In the genomic region with DNA sequence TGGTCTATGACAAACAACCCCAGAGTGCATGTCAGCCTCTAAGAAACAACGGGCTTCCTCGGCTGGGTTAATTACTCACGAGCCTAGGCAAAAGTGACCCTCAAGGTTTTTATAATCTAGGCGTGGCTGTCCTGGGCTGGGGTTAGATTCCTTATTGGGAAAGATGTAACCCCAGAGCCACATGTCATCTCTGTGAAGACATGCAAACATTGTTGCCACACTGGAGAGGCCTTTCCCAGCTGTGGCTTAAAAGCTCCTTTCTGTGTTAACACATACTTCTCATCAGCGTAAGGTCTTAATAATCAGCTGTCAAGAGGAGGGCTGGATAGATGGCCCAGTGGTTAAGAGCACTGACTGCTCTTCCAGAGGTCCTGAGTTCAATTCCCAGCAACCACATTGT, we compare ENCODE assay signal across 24 mouse cellular contexts. TPM values are rescaled to one million over a fixed set of nuclear protein-coding genes. Genes with fewer than 3 reads are reported as not detected.
DNase-seq lines count a peak whose midpoint lies in the region; ATAC-seq and TF ChIP-seq lines count a peak whose summit lies in the region.
"Had no signal": no experiment of that assay in that cellular context is flagged by ENCODE, and none has a peak within 500 bp of the region (broad histone marks: within the 10 kb centered on the region; RNA-seq: fewer than 3 reads in every experiment).

No protein-coding gene starts in this region.

- no peak for TF ChIP-seq RAD21 in CH12.LX (IDR thresholded peaks at IDR 0.05; ENCODE audit: low read depth, low read length)

- no peaks in the 10 kb centered on the region for H3K9me3 ChIP-seq in CH12.LX (replicated peaks; ENCODE audit: low read length)
- H3K9me3 ChIP-seq: embryonic facial prominence, embryonic 10.5 days; embryonic facial prominence, embryonic 12.5 days; forebrain, embryonic 13.5 days; forebrain, embryonic 15.5 days had no signal

- peak; percentile 45 for DNase-seq in lung, postnatal 36 days
- no peak for DNase-seq in lung, postnatal 14 days
- no peak for DNase-seq in CH12.LX (ENCODE audit: extremely low read depth)
- DNase-seq in Muller cell, postnatal 12 days (ENCODE audit: inconsistent ontology term): no peak
- DNase-seq in layer of hippocampus, adult 9-11 months: no peak
- DNase-seq in urinary bladder, postnatal 25 days (ENCODE audit: low spot score): no peak
- DNase-seq: adrenal gland, adult 8-10 months; adrenal gland, postnatal 14 days; adrenal gland, postnatal 36 days; B cell, adult 2 months; cerebellum, adult 11-12 months; cerebellum, adult 2 months; cerebellum, adult 9-10 months; cerebellum, postnatal 10 days; cerebellum, postnatal 25 days; forebrain, postnatal 0 days had no signal

- in situ Hi-C loops in CH12.LX (cut with MboI; ENCODE audit: low pct_ligation_motif_present, low pct_unique_long_range_greater_than_20kb, low sequenced_read_pairs): no loop called here

- dilution Hi-C loops in CH12.LX (cut with MboI; ENCODE audit: extremely low pct_ligation_motif_present, extremely low pct_unique_long_range_greater_than_20kb, low sequenced_read_pairs): no loop called here

- H3K36me3 ChIP-seq in CH12.LX (replicated peaks in 1 of 2; ENCODE audit: control insufficient read depth in 1 of 2, insufficient read depth in 1 of 2, low read length in 1 of 2): peaks cover 74 to 94% of the 10 kb centered on the region in 2 experiments

- H3K4me1 ChIP-seq in CH12.LX (ENCODE audit: control insufficient read depth in 1 of 2, insufficient read depth in 2 of 2): peaks cover 0 to 26% of the 10 kb centered on the region in 2 experiments; a peak in 2 of 4 replicates
- H3K4me1 ChIP-seq: embryonic facial prominence, embryonic 10.5 days; embryonic facial prominence, embryonic 12.5 days; forebrain, embryonic 13.5 days; forebrain, embryonic 15.5 days had no signal

- peak; percentile 59 for ATAC-seq in megakaryocyte, adult 5-6 weeks (ENCODE audit: poor library complexity, severe bottlenecking)
- ATAC-seq: activated CD4-positive, CD25-positive, alpha-beta regulatory T cell, adult 4 months; CD4-positive, CD25-positive, alpha-beta regulatory T cell, adult 4 months; forebrain, embryonic 13.5 days; forebrain, embryonic 15.5 days; forebrain, postnatal 0 days; Patski had no signal

- H3K27ac ChIP-seq in CH12.LX (ENCODE audit: insufficient read depth, low read depth): no peak overlapping the region
- H3K27ac ChIP-seq: embryonic facial prominence, embryonic 10.5 days; embryonic facial prominence, embryonic 12.5 days; forebrain, embryonic 13.5 days; forebrain, embryonic 15.5 days had no signal

- no peak overlapping the region for H3K4me3 ChIP-seq in CH12.LX (replicated peaks in 1 of 3; ENCODE audit: low read depth in 2 of 3, low read length in 2 of 3, poor library complexity in 1 of 3)
- H3K4me3 ChIP-seq: embryonic facial prominence, embryonic 10.5 days; embryonic facial prominence, embryonic 12.5 days; forebrain, embryonic 13.5 days; forebrain, embryonic 15.5 days had no signal

- no peaks in the 10 kb centered on the region for H3K27me3 ChIP-seq in CH12.LX (replicated peaks)
- H3K27me3 ChIP-seq: embryonic facial prominence, embryonic 12.5 days; forebrain, embryonic 13.5 days; forebrain, embryonic 15.5 days; Patski had no signal

- no peak for TF ChIP-seq CTCF in CH12.LX (conservative IDR thresholded peaks at IDR 0.05 in 1 of 2, IDR thresholded peaks at IDR 0.05 in 1 of 2; ENCODE audit: low read depth in 2 of 2, low read length in 2 of 2)

- H3K79me2 ChIP-seq in CH12.LX (replicated peaks; ENCODE audit: control insufficient read depth, extremely low read depth, insufficient read depth, poor library complexity, severe bottlenecking): peaks cover 34% of the 10 kb centered on the region

- TF ChIP-seq POLR2A in CH12.LX (IDR thresholded peaks at IDR 0.05; ENCODE audit: low read depth, low read length): no peak; the same call in 1 of the 2 replicates

- H3K9ac ChIP-seq in CH12.LX (ENCODE audit: insufficient read depth, low read depth): no peak overlapping the region
- H3K9ac ChIP-seq: embryonic facial prominence, embryonic 12.5 days; forebrain, embryonic 13.5 days; forebrain, embryonic 15.5 days; forebrain, postnatal 0 days had no signal

- TF ChIP-seq EP300 in CH12.LX (IDR thresholded peaks at IDR 0.05; ENCODE audit: low read length): no peak

- no peak overlapping the region for H3K4me2 ChIP-seq in CH12.LX (ENCODE audit: insufficient read depth, low read depth, poor library complexity, severe bottlenecking)
- H3K4me2 ChIP-seq: embryonic facial prominence, embryonic 12.5 days; forebrain, embryonic 13.5 days; forebrain, embryonic 15.5 days had no signal

TF ChIP-seq in CH12.LX, 34 proteins besides CTCF, POLR2A, EP300 and RAD21:
- TF ChIP-seq PAX5 (IDR thresholded peaks at IDR 0.05; ENCODE audit: low read length) (no peak), POLR2AphosphoS2 (IDR thresholded peaks at IDR 0.05; ENCODE audit: low read depth, low read length) (0 out of 2 replicates have a peak, but pooled peaks have one; percentile 25), ZMIZ1 (IDR thresholded peaks at IDR 0.05; ENCODE audit: low read depth, low read length) (peak; percentile 19; the same call in 1 of the 2 replicates)

RNA-seq across cellular contexts. Expression of a gene that starts 10.6 kb away (rescaled TPM):
- total RNA-seq in CH12.LX (2012; rRNA removed): 56.9 and 72.5 TPM in 2 replicates
- 108 and 124 TPM in 2 replicates for total RNA-seq in CH12.LX (2014; rRNA removed)
- 58.7 and 68.7 TPM in 2 replicates for polyA plus RNA-seq in CH12.LX (2012; ENCODE audit: insufficient read length, low read depth)
- total RNA-seq in megakaryocyte, adult 5-6 weeks (2015): 46.2 and 50.3 TPM in 2 replicates
- total RNA-seq in megakaryocyte, adult 5-6 weeks (2017): 29.0 and 33.3 TPM in 2 replicates

RNA-seq across cellular contexts. Expression of a gene that starts 19.4 kb away (rescaled TPM):
- total RNA-seq in CH12.LX (2012; rRNA removed): 341 and 362 TPM in 2 replicates
- 907 and 1,004 TPM in 2 replicates for total RNA-seq in CH12.LX (2014; rRNA removed)
- polyA plus RNA-seq in CH12.LX (2012; ENCODE audit: insufficient read length, low read depth): 471 and 472 TPM in 2 replicates
- 703 and 727 TPM in 2 replicates for total RNA-seq in megakaryocyte, adult 5-6 weeks (2015)
- 548 and 598 TPM in 2 replicates for total RNA-seq in megakaryocyte, adult 5-6 weeks (2017)
